ENCODE assay signal across 8 mouse cellular contexts in the genomic region with DNA sequence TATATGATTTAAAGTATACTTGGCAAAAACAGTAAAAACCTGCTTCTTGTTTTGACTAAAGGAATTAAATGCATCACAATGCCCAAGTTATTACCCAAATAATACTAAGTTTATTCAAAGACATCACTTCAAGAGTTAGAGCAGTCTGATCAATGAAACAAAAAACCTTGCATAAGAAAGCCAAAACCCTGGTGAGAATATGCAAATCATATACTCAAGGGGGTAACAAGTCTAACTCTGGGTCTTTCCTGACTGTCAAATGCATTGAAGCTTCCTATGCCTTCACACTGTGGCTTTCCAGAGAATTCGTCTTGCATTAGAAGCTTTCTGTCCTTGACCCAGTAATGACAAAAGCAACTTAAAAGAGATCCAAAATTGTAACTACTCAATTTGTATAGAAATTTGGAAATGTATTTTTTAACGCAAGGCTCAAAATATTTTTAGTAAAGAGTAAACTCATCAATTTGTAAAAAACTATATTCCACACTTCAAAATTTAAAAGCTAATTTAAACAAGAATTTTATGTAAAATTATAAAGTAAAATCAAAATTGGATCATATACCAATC. TPM values are rescaled to one million over a fixed set of nuclear protein-coding genes. Genes with fewer than 3 reads are reported as not detected.
DNase-seq lines count a peak whose midpoint lies in the region; ATAC-seq and TF ChIP-seq lines count a peak whose summit lies in the region.

No protein-coding gene starts in this region.

- H3K4me1 ChIP-seq in kidney, postnatal 0 days (replicated peaks; ENCODE audit: insufficient read depth, low read length), result peaks cover 20% of the 10 kb centered on the region; the same call in 1 of the 2 replicates
- peaks cover 17% of the 10 kb centered on the region for H3K4me1 ChIP-seq in bone marrow macrophage, adult 2 months (ENCODE audit: control insufficient read depth, insufficient read depth, low read length)
- peaks cover 6% of the 10 kb centered on the region; the same call in 1 of the 2 replicates for H3K4me1 ChIP-seq in hindbrain, postnatal 0 days (ENCODE audit: insufficient read depth, low read length)

- no peaks in the 10 kb centered on the region for H3K27me3 ChIP-seq in kidney, postnatal 0 days (ENCODE audit: insufficient read depth, low read length)
- H3K27me3 ChIP-seq in hindbrain, postnatal 0 days (ENCODE audit: insufficient read depth, low read length), result no peaks in the 10 kb centered on the region

- H3K27ac ChIP-seq in kidney, postnatal 0 days, result peak overlapping the region; percentile 96
- peak overlapping the region; percentile 75 for H3K27ac ChIP-seq in bone marrow macrophage, adult 2 months (ENCODE audit: insufficient read depth, low read depth, low read length)
- H3K27ac ChIP-seq in hindbrain, postnatal 0 days, result peak overlapping the region; percentile 52

- H3K9ac ChIP-seq in kidney, postnatal 0 days (ENCODE audit: low read depth, low read length), result peak overlapping the region; percentile 69
- peak overlapping the region; percentile 54; the same call in 1 of the 2 replicates for H3K9ac ChIP-seq in hindbrain, postnatal 0 days (replicated peaks; ENCODE audit: low read length)

- peak overlapping the region; percentile 47 for H3K4me3 ChIP-seq in kidney, postnatal 0 days (replicated peaks; ENCODE audit: low read depth, low read length)
- peak overlapping the region; percentile 62 for H3K4me3 ChIP-seq in bone marrow macrophage, adult 2 months (ENCODE audit: insufficient read depth, low read length)
- H3K4me3 ChIP-seq in hindbrain, postnatal 0 days (ENCODE audit: low read length), result peak overlapping the region; percentile 46

- H3K9me3 ChIP-seq in kidney, postnatal 0 days (replicated peaks; ENCODE audit: low read length), result no peaks in the 10 kb centered on the region
- no peaks in the 10 kb centered on the region for H3K9me3 ChIP-seq in hindbrain, postnatal 0 days (ENCODE audit: low read length)

- TF ChIP-seq CTCF in kidney, postnatal 0 days (IDR thresholded peaks at IDR 0.05; ENCODE audit: low read depth), result no peak
- no peak for TF ChIP-seq CTCF in bone marrow macrophage, adult 2 months (IDR thresholded peaks at IDR 0.05; ENCODE audit: low read depth, low read length)
- TF ChIP-seq CTCF in hindbrain, postnatal 0 days (IDR thresholded peaks at IDR 0.05; ENCODE audit: low read depth), result no peak

- H3K36me3 ChIP-seq in kidney, postnatal 0 days (ENCODE audit: insufficient read depth, low read length), result 0 out of 2 replicates have a peak, but pooled peaks cover 3% of the 10 kb centered on the region
- no peaks in the 10 kb centered on the region for H3K36me3 ChIP-seq in hindbrain, postnatal 0 days (ENCODE audit: insufficient read depth, low read length)

- DNase-seq in kidney, postnatal 0 days (ENCODE audit: low spot score), result peak; percentile 82
- DNase-seq in kidney, postnatal 10 days, result no peak
- DNase-seq in hindbrain, postnatal 0 days (ENCODE audit: low spot score), result peak; percentile 62
- DNase-seq in naive thymus-derived CD4-positive, alpha-beta T cell, adult 2 months (ENCODE audit: low read depth), result peak; percentile 68
- DNase-seq in frontal cortex, postnatal 14 days (ENCODE audit: low spot score in 2 of 2), result no peak
- DNase-seq in gastrocnemius, adult 8-10 months (ENCODE audit: low spot score in 2 of 2), result no peak
- no peak for DNase-seq in layer of hippocampus, postnatal 25 days (ENCODE audit: extremely low spot score in 1 of 2, low spot score in 1 of 2)

- no peak for TF ChIP-seq POLR2A in bone marrow macrophage, adult 2 months (IDR thresholded peaks at IDR 0.05; ENCODE audit: borderline replicate concordance, low read depth, low read length)

- WGBS in kidney, postnatal 0 days, result 23% methylated on average over 2 of the region's 2 CpGs
- WGBS in hindbrain, postnatal 0 days, result 8% methylated on average over 2 of the region's 2 CpGs

- no peak for ATAC-seq in kidney, postnatal 0 days (replicated peaks; ENCODE audit: low FRiP score, low read depth)
- ATAC-seq in hindbrain, postnatal 0 days, result no peak

- H3K4me2 ChIP-seq in kidney, postnatal 0 days (ENCODE audit: low read length), result peak overlapping the region; percentile 74
- peak overlapping the region; percentile 71 for H3K4me2 ChIP-seq in hindbrain, postnatal 0 days (ENCODE audit: low read depth, low read length)

RNA-seq across cellular contexts. Expression of gene Chd2, which starts 2.4 kb away (rescaled TPM):
- 41.6 and 44.1 TPM in 2 replicates for polyA plus RNA-seq in kidney, postnatal 0 days (2015; fragmentation: Nextera tagmentation; extraction: Ambion mirVana)
- 44.4 and 47.9 TPM in 2 replicates for polyA plus RNA-seq in bone marrow macrophage, adult 2 months (2012; ENCODE audit: insufficient read depth, insufficient read length, missing spikeins)
- 33.4 and 35.2 TPM in 2 replicates for total RNA-seq in hindbrain, postnatal 0 days (2014; rRNA removed)
- polyA plus RNA-seq in hindbrain, postnatal 0 days (2015; fragmentation: Nextera tagmentation; extraction: Ambion mirVana), result 36.1 and 40.7 TPM in 2 replicates
- 10 to 100 TPM; 41.6 to 49.5 (median 45.0) TPM for total RNA-seq in gastrocnemius, adult 8-10 months (2022)
- total RNA-seq in layer of hippocampus, postnatal 25 days (2021), result 10 to 100 TPM; 44.2 to 53.1 TPM

Comparison
In these comparisons a context has a peak if more than half of its experiments do, and no peak if none do; other contexts are left out.
1. DNase-seq: peak in kidney, postnatal 0 days (single experiment), hindbrain, postnatal 0 days (single experiment) and naive thymus-derived CD4-positive, alpha-beta T cell, adult 2 months (single experiment); none in kidney, postnatal 10 days (single experiment), frontal cortex, postnatal 14 days (0 of 2), gastrocnemius, adult 8-10 months (0 of 2) and layer of hippocampus, postnatal 25 days (0 of 2).
2. Peak in every context shown above with its lines, with median percentiles within 50 percentile points of each other: H3K27ac ChIP-seq and H3K4me3 ChIP-seq.